Mouse (Mus musculus) lung, adult 2 months (tissue): Measurements from ENCODE around the gene Msmo1.

Experiments used
- CTCF ChIP-seq: fragments of 200-500 bp; IDR thresholded peaks from 2 replicates; pipeline ENCODE4 v1.5.1; 2011; ENCODE audit warnings: mild to moderate bottlenecking, low read length, control low read depth; ENCODE audit not compliant: insufficient read depth
- POLR2A ChIP-seq: fragments of 200-500 bp; IDR thresholded peaks from 2 replicates; pipeline ENCODE4 v1.6.1; 2011; ENCODE audit warnings: low read depth, mild to moderate bottlenecking, control low read depth, low read length, borderline replicate concordance; ENCODE audit errors: extremely low read depth

- TF ChIP-seq POLR2A, result no peak
- TF ChIP-seq CTCF, result no peak
Observed at GRCm38 (mm10) chr8:64777925-64778324, 44.3 kb upstream of the Msmo1 start.
